Mouse (Mus musculus): ENCODE results near the gene Tmc3. TPM values are rescaled to one million over a fixed set of nuclear protein-coding genes. Genes with fewer than 3 reads are reported as not detected.

The Tmc3 gene
- polyA plus RNA-seq, 1 experiment from 2014 or later, result 1.5 TPM

GRCm38 (mm10) chr7:83661763-83662162 lies 77.0 kb downstream of the Tmc3 start:
- H3K9ac ChIP-seq, result no peak overlapping the region
- H3K4me3 ChIP-seq, result no peak overlapping the region
- H3K4me2 ChIP-seq (replicated peaks), result no peak overlapping the region
- no peak overlapping the region for H3K27ac ChIP-seq
- no peak for ATAC-seq (ENCODE audit: low FRiP score, low read depth)
- no peaks in the 10 kb centered on the region; the same call in 1 of the 2 replicates for H3K36me3 ChIP-seq
- H3K9me3 ChIP-seq, result no peaks in the 10 kb centered on the region
- no peaks in the 10 kb centered on the region for H3K27me3 ChIP-seq
- H3K4me1 ChIP-seq, result no peaks in the 10 kb centered on the region
- 97% methylated on average over 3 of the region's 3 CpGs for WGBS

- no peak for ATAC-seq (ENCODE audit: low FRiP score, low read depth)
- 86% methylated on average over 6 of the region's 6 CpGs for WGBS
Observed at GRCm38 (mm10) chr7:83662711-83663375, 78.1 kb downstream of the Tmc3 start.

GRCm38 (mm10) chr7:83666087-83666595 lies 81.4 kb downstream of the Tmc3 start:
- Histone ChIP-seq H3K4me1 (no peaks in the 10 kb centered on the region), H3K9me3 (no peaks in the 10 kb centered on the region), H3K27ac (no peak overlapping the region), H3K9ac (no peak overlapping the region), H3K4me2 (replicated peaks) (no peak overlapping the region), H3K4me3 (no peak overlapping the region), H3K36me3 (no peaks in the 10 kb centered on the region), H3K27me3 (no peaks in the 10 kb centered on the region)
- ATAC-seq (ENCODE audit: low FRiP score, low read depth), result no peak
- 83% methylated on average over 4 of the region's 4 CpGs for WGBS

More at GRCm38 (mm10) chr7:83662711-83663375, 78.1 kb downstream of the Tmc3 start:
- Histone ChIP-seq H3K27me3 (no peaks in the 10 kb centered on the region), H3K27ac (no peak overlapping the region), H3K9me3 (no peaks in the 10 kb centered on the region), H3K4me3 (no peak overlapping the region), H3K9ac (no peak overlapping the region), H3K4me1 (no peaks in the 10 kb centered on the region), H3K4me2 (replicated peaks) (no peak overlapping the region), H3K36me3 (no peaks in the 10 kb centered on the region; the same call in 1 of the 2 replicates)

GRCm38 (mm10) chr7:83667936-83668645 lies 83.4 kb downstream of the Tmc3 start:
- H3K9ac ChIP-seq, result no peak overlapping the region
- no peaks in the 10 kb centered on the region for H3K9me3 ChIP-seq
- 86% methylated on average over 5 of the region's 5 CpGs for WGBS
- no peak for ATAC-seq (ENCODE audit: low FRiP score, low read depth)
- H3K4me2 ChIP-seq (replicated peaks), result no peak overlapping the region
- H3K4me3 ChIP-seq, result no peak overlapping the region
- H3K27ac ChIP-seq, result no peak overlapping the region
- no peaks in the 10 kb centered on the region for H3K27me3 ChIP-seq
- no peaks in the 10 kb centered on the region for H3K4me1 ChIP-seq
- H3K36me3 ChIP-seq, result no peaks in the 10 kb centered on the region

GRCm38 (mm10) chr7:83668724-83669123 lies 84.0 kb downstream of the Tmc3 start:
- Histone ChIP-seq H3K4me1 (no peaks in the 10 kb centered on the region), H3K9me3 (no peaks in the 10 kb centered on the region), H3K4me2 (replicated peaks) (no peak overlapping the region), H3K4me3 (no peak overlapping the region), H3K9ac (no peak overlapping the region), H3K27ac (no peak overlapping the region), H3K27me3 (no peaks in the 10 kb centered on the region), H3K36me3 (no peaks in the 10 kb centered on the region)
- ATAC-seq (ENCODE audit: low FRiP score, low read depth), result no peak
- 13% methylated on average over 1 of the region's 1 CpGs for WGBS

- no peaks in the 10 kb centered on the region; the same call in 1 of the 2 replicates for H3K9me3 ChIP-seq
- H3K9ac ChIP-seq, result no peak overlapping the region
- no peak overlapping the region for H3K4me2 ChIP-seq (replicated peaks)
- no peaks in the 10 kb centered on the region for H3K27me3 ChIP-seq
- H3K4me1 ChIP-seq, result no peaks in the 10 kb centered on the region
- H3K36me3 ChIP-seq, result peaks cover 4% of the 10 kb centered on the region; the same call in 1 of the 2 replicates
- H3K4me3 ChIP-seq, result no peak overlapping the region
- ATAC-seq (ENCODE audit: low FRiP score, low read depth), result no peak
- no peak overlapping the region for H3K27ac ChIP-seq
- 86% methylated on average over 6 of the region's 6 CpGs for WGBS
Observed at GRCm38 (mm10) chr7:83671573-83671972, 86.8 kb downstream of the Tmc3 start.

Other genes starting within 250 kb of the Tmc3 start
- 19.4 and 21.7 TPM in 2 replicates for gene Stard5, start 47.0 kb downstream of the Tmc3 start, polyA plus RNA-seq (2015; fragmentation: Nextera tagmentation; extraction: Ambion mirVana)
- 3.7 and 4.6 TPM in 2 replicates for gene Il16, start 160.8 kb downstream of the Tmc3 start, polyA plus RNA-seq (2015; fragmentation: Nextera tagmentation; extraction: Ambion mirVana)
- gene Cfap161, start 210.0 kb downstream of the Tmc3 start, polyA plus RNA-seq (2015; fragmentation: Nextera tagmentation; extraction: Ambion mirVana), result 0.52 and 0.57 TPM in 2 replicates

Data from limb, embryonic 13.5 days (tissue).